Mouse (Mus musculus) urinary bladder, adult 2 months (tissue): ENCODE results near the gene 4930518I15Rik. TPM values are rescaled to one million over a fixed set of nuclear protein-coding genes. Genes with fewer than 3 reads are reported as not detected.
"Not testable (repeated sequence)": the region's sequence is repeated elsewhere in the genome, so short reads cannot be mapped to it uniquely, and the experiment has no call there.

Source experiments
- DNase-seq: peaks from one replicate; pipeline ENCODE4 v3.0.0; 2022; ENCODE audit warnings: low spot score
- polyA plus RNA-seq: library from polyadenylated mRNA; depleted of rRNA; stranded (reverse); fragments of >200 nt; gene quantifications from 2 replicates; pipeline ENCODE4 v1.2.3, GENCODE M21; 2012

Gene 4930518I15Rik
- polyA plus RNA-seq, 1 experiment = 3.7 TPM

GRCm38 (mm10) chr2:156843331-156843730, 14.4 kb downstream of the 4930518I15Rik start:
- DNase-seq = no peak

GRCm38 (mm10) chr2:156842711-156843110, 15.0 kb downstream of the 4930518I15Rik start:
- DNase-seq = no peak

- DNase-seq = peak; percentile 28
Measured at GRCm38 (mm10) chr2:156841841-156842706, 15.7 kb downstream of the 4930518I15Rik start.

- DNase-seq = peak; percentile 33
Measured at GRCm38 (mm10) chr2:156841028-156841840, 16.5 kb downstream of the 4930518I15Rik start.

- peak; percentile 25 for DNase-seq
Measured at GRCm38 (mm10) chr2:156840301-156841027, 17.3 kb downstream of the 4930518I15Rik start.

GRCm38 (mm10) chr2:156839319-156840191, 18.2 kb downstream of the 4930518I15Rik start, which contains the start of gene Tgif2:
Tgif2 (plus strand) TSS chr2:156840007.
- peak; percentile 31 for DNase-seq

GRCm38 (mm10) chr2:156838839-156839238, 18.9 kb downstream of the 4930518I15Rik start:
- no peak for DNase-seq

- no peak for DNase-seq
Measured at GRCm38 (mm10) chr2:156834336-156834735, 23.4 kb downstream of the 4930518I15Rik start.

GRCm38 (mm10) chr2:156825128-156825527, 32.6 kb downstream of the 4930518I15Rik start:
- DNase-seq = not testable (repeated sequence)

- DNase-seq = no peak
Measured at GRCm38 (mm10) chr2:156816116-156816515, 41.6 kb downstream of the 4930518I15Rik start.

- no peak for DNase-seq
Measured at GRCm38 (mm10) chr2:156815412-156815811, 42.3 kb downstream of the 4930518I15Rik start.

GRCm38 (mm10) chr2:156814893-156815292, 42.9 kb downstream of the 4930518I15Rik start:
- no peak for DNase-seq

- DNase-seq = no peak
Measured at GRCm38 (mm10) chr2:156814344-156814801, 43.4 kb downstream of the 4930518I15Rik start.

- DNase-seq = no peak
Measured at GRCm38 (mm10) chr2:156811556-156811955, 46.2 kb downstream of the 4930518I15Rik start.

GRCm38 (mm10) chr2:156810716-156811115, 47.0 kb downstream of the 4930518I15Rik start:
- no peak for DNase-seq

- DNase-seq = peak; percentile 26
Measured at GRCm38 (mm10) chr2:156809579-156809978, 48.2 kb downstream of the 4930518I15Rik start.

GRCm38 (mm10) chr2:156806886-156807285, 50.9 kb downstream of the 4930518I15Rik start:
- DNase-seq = no peak
